Mouse (Mus musculus) G1E (cell line): ENCODE results near the gene C3. TPM values are rescaled to one million over a fixed set of nuclear protein-coding genes. Genes with fewer than 3 reads are reported as not detected.

Experiments
- ATAC-seq: 2 replicates; pipeline ENCODE4 v1.8.0; 2016; ENCODE audit warnings: mild to moderate bottlenecking; ENCODE audit not compliant: insufficient number of reproducible peaks, poor library complexity, low FRiP score, severe bottlenecking; ENCODE audit errors: extremely low read depth
- DNase-seq: peaks from one replicate; pipeline ENCODE4 v3.0.0; 2012; ENCODE audit warnings: low spot score
- H3K27me3 ChIP-seq: 2 replicates; pipeline ENCODE4 v1.6.1; 2012; ENCODE audit warnings: mild to moderate bottlenecking, low read length, inconsistent platforms; ENCODE audit not compliant: insufficient read depth
- H3K36me3 ChIP-seq: replicated peaks from 2 replicates; pipeline ENCODE3; 2012; ENCODE audit warnings: mild to moderate bottlenecking, inconsistent platforms
- H3K4me1 ChIP-seq: 2 replicates; pipeline ENCODE4 v1.6.1; 2012; ENCODE audit warnings: low read depth, low read length, inconsistent platforms, mixed read lengths; ENCODE audit not compliant: insufficient read depth
- H3K4me3 ChIP-seq: 2 replicates; pipeline ENCODE4 v1.5.1; 2012; ENCODE audit warnings: low read depth, mild to moderate bottlenecking, inconsistent platforms, low read length, moderate library complexity, mixed read lengths
- H3K9me3 ChIP-seq: replicated peaks from 2 replicates; pipeline ENCODE4 v1.6.1; 2012; ENCODE audit warnings: inconsistent platforms
- CTCF ChIP-seq: IDR thresholded peaks from 2 replicates; pipeline ENCODE4 v1.5.1; 2012; ENCODE audit warnings: low read depth, low read length, inconsistent platforms, mixed read lengths
- GATA1 ChIP-seq: IDR thresholded peaks from 2 replicates; pipeline ENCODE4 v1.6.1; 2012; ENCODE audit warnings: borderline replicate concordance, low read length, inconsistent platforms, mixed read lengths
- GATA2 ChIP-seq: IDR thresholded peaks from 2 replicates; pipeline ENCODE4 v1.6.1; 2012; ENCODE audit warnings: low read depth, low read length, inconsistent platforms, borderline replicate concordance
- POLR2AphosphoS5 ChIP-seq: IDR thresholded peaks from 2 replicates; pipeline ENCODE4 v1.6.1; 2012; ENCODE audit warnings: low read depth, low read length, inconsistent platforms; ENCODE audit not compliant: insufficient replicate concordance
- TAL1 ChIP-seq: conservative IDR thresholded peaks from 2 replicates; pipeline ENCODE4 v1.6.1; 2012; ENCODE audit warnings: low read depth, low read length, inconsistent platforms, mixed read lengths
- polyA plus RNA-seq: library from polyadenylated mRNA; stranded (reverse); fragments of >175 nt; gene quantifications from 2 replicates; pipeline ENCODE4 v1.2.3, GENCODE M21; 2012
- total RNA-seq, 2 experiments: library from RNA; stranded (forward) in 1 of 2; stranded (reverse) in 1 of 2; fragments of 200-1000 nt in 1 of 2; fragments of >200 nt in 1 of 2; fragmentation: Nextera tagmentation in 1 of 2; gene quantifications; 2 replicates each; pipeline ENCODE4 v1.2.3; 2014 to 2017

The C3 gene
- total RNA-seq (2014; fragmentation: Nextera tagmentation) = not detected in 2 replicates
- total RNA-seq (2017) = 0.27 and 3.6 TPM in 2 replicates
- polyA plus RNA-seq = 0.04 and 0.10 TPM in 2 replicates

DNA sequence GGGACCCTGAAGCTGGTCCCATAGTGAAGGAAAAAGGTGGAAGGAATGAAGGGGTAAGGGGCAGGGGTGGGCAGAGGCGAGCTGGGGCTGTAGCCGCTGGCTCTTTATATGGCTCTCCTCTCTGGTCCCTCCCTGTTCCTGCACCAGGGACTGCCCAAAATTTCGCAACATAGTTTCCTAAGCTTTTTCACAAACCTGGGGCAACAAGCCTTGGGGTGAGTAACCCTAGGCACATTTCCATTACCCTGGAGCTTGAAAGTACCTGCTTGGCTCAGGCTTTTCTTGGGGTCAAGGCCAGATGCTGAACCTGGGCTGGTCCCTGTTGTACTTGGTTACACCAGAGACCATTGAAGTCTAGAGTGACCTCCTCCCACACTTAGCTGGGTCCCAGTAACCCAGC lies at the start of gene C3:
Gene C3 (minus strand): TSS at position 123 of the 400 bp plus-strand sequence.
- Histone ChIP-seq H3K4me3 (no peak within 1 kb of the TSS), H3K27me3 (peaks cover 73% of the 10 kb centered on the region), H3K36me3 (no peaks in the 10 kb centered on the region), H3K9me3 (no peaks in the 10 kb centered on the region), H3K4me1 (peaks cover 19% of the 10 kb centered on the region)
- TF ChIP-seq TAL1 = no peak
- ATAC-seq = no peak
- DNase-seq = no peak

DNA sequence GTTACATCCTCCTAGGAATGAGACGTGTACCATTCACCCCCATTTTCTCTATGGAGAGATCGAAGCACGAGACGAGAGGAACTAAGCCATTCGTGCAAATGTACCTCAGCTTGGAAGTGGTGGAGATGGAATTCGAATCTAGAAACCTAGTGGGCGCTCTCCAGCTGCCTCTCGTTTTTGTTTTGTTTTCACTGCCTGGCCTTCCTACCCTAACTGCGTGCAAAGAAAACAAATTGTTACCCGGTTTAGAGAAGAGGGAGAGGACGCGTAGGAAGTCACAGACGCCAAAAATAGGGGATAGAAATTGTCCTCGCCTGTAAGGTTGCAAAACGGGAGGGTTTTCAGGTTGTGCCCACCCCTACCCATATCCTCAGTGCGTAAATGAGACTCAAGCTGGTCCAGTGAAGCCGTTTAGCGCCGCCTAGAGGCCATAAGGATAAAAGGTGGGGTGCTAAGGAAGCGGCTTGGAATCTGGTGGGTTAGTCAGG lies 48.7 kb upstream of the C3 start:
- peaks cover 32% of the 10 kb centered on the region for H3K27me3 ChIP-seq
- H3K9me3 ChIP-seq = no peaks in the 10 kb centered on the region
- peaks cover 67% of the 10 kb centered on the region for H3K4me1 ChIP-seq
- peak; percentile 37; the same call in 1 of the 2 replicates for ATAC-seq
- TF ChIP-seq CTCF (peak; percentile 85), TAL1 (no peak)
- peak; percentile 74 for DNase-seq
- H3K4me3 ChIP-seq = peak overlapping the region; percentile 69
- peaks cover 18% of the 10 kb centered on the region for H3K36me3 ChIP-seq

DNA sequence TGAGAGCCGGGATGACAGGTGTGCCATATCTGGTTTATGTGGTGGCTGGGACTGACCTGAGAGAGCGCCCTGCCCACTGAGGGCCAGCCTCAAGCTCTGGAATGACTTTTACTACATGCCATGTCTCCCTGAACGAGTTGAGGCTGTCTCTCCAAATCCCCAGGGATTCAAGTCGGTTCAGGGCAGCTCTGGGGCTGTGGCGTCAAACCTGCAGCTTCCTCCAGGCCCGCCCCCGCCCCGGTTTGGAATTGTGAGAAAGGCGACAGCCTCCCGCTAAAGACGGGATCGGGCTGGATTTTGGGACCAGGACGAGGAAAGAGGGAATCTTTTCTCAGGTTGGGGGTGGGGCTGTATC lies 48.0 kb upstream of the C3 start:
- H3K4me3 ChIP-seq = peak overlapping the region; percentile 69; the same call in 1 of the 2 replicates
- no peak for DNase-seq
- H3K27me3 ChIP-seq = peaks cover 36% of the 10 kb centered on the region
- H3K36me3 ChIP-seq = peaks cover 11% of the 10 kb centered on the region
- H3K9me3 ChIP-seq = no peaks in the 10 kb centered on the region
- no peak for ATAC-seq
- no peak for TF ChIP-seq TAL1
- TF ChIP-seq GATA2 = no peak
- TF ChIP-seq POLR2AphosphoS5 = no peak
- TF ChIP-seq GATA1 = no peak
- no peak for TF ChIP-seq CTCF
- H3K4me1 ChIP-seq = peaks cover 60% of the 10 kb centered on the region

DNA sequence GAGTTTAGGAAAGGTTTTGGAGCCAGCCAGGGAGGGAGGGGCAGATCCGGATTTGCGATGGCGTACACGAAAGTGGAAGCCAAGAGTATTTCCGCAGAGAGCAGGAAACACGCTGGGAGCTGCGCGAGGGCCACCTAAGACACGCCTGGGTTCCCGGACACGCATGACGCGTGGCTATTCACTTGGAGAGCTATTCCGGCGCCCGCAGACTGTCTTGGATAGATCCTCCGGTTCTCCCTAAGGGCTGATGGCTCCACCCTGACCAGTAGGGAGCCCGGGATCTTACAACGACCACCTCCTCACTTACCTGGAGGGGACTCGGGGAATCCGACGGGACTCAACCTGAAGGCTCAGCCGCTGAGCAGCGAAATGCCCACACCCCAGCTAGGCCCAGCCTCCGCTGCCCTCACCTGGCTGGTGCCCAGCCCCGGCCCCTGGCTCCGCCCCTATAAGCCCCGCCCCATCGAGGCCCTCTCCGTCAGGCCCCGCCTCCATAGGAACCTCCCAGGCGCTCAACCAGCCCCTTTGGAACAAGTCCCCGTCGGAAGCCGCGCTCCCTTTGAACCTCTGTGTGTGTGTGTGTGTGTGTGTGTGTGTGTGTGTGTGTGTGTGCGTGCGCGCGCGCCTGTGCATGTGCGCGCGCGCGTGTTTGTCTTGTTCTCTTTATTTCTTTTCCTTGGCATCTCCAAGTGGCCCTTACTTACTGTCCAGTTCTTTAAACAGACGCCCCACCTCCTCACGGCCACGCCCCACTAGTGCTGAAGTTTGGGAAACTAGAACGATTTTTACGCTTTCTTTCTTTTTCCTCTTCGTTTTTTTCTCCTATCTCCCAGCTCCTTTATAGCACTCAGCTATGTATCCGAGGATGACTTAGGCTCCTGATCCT lies 47.4 kb upstream of the C3 start:
- peak; percentile 67 for DNase-seq
- Histone ChIP-seq H3K27me3 (peaks cover 41% of the 10 kb centered on the region), H3K4me3 (peak overlapping the region; percentile 69; the same call in 1 of the 2 replicates), H3K4me1 (peaks cover 54% of the 10 kb centered on the region), H3K9me3 (no peaks in the 10 kb centered on the region), H3K36me3 (peaks cover 4% of the 10 kb centered on the region)
- TF ChIP-seq POLR2AphosphoS5 (no peak), TAL1 (no peak), CTCF (no peak), GATA2 (no peak), GATA1 (no peak)
- no peak for ATAC-seq

DNA sequence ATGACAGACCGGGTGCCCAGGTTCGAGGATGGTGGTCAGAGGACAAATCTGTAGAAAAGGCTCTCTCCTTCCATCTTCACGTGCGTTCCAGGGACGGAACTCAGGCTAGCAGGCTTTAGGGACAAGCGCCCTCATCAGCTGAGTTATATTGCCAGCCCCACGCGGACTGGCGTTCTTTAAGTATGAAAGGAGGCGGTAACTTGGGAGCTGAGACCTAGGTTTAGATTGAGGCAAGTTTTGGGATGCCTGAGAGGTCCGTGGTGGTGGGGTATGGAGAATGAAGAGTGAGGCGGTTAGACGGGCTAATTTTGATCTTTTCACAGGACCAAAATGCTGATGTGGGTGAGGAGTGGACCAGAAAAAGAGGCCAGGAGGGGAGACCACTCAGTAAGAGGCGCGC lies 46.8 kb upstream of the C3 start:
- H3K4me3 ChIP-seq = no peak overlapping the region
- H3K36me3 ChIP-seq = no peaks in the 10 kb centered on the region
- no peak for TF ChIP-seq CTCF
- no peak for TF ChIP-seq GATA1
- no peak for TF ChIP-seq POLR2AphosphoS5
- no peak for TF ChIP-seq GATA2
- TF ChIP-seq TAL1 = no peak
- peaks cover 48% of the 10 kb centered on the region for H3K4me1 ChIP-seq
- H3K27me3 ChIP-seq = peaks cover 43% of the 10 kb centered on the region
- no peaks in the 10 kb centered on the region for H3K9me3 ChIP-seq
- DNase-seq (no peak), ATAC-seq (no peak)

DNA sequence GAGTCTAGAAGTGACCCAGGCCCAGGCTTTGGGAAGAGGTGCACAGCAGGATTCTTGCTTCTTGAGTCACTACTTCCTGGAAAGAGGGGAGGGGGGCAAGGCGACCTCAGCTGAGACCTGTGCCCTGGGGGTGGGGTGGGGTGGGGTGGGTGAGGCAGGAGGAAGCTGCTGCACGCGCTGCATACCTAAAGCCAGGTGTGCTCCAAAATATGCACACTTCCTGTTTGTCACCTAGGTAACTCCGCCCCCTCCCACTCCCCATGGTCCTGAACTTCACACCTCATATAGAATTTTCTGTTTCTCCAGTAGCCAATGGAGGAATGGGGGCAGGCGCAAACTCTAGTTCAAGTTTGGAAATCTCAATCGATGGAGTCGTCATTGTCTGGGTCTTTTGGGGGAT lies 45.9 kb upstream of the C3 start:
- Histone ChIP-seq H3K36me3 (no peaks in the 10 kb centered on the region), H3K4me3 (no peak overlapping the region), H3K9me3 (no peaks in the 10 kb centered on the region), H3K4me1 (peaks cover 39% of the 10 kb centered on the region), H3K27me3 (peaks cover 52% of the 10 kb centered on the region)
- DNase-seq = no peak
- ATAC-seq = no peak
- no peak for TF ChIP-seq GATA2
- no peak for TF ChIP-seq CTCF
- no peak for TF ChIP-seq POLR2AphosphoS5
- no peak for TF ChIP-seq GATA1
- TF ChIP-seq TAL1 = no peak
